Mouse (Mus musculus) brain, embryonic 14.5 days (tissue): ENCODE measurements at regions not wholly inside any gene's neighbourhood (a gene's known extent, or its start where the extent isn't known, plus 50 kb on each side); places are given as distances from the start of the nearest gene placed in this dataset.

Experiments used
- CTCF ChIP-seq: fragments of 200-500 bp; IDR thresholded peaks from 2 replicates; pipeline ENCODE4 v1.5.1; 2012; ENCODE audit warnings: inconsistent platforms, mild to moderate bottlenecking, moderate library complexity, borderline replicate concordance; ENCODE audit not compliant: insufficient read depth, insufficient read length; ENCODE audit errors: extremely low read depth
- POLR2A ChIP-seq: fragments of 200-500 bp; IDR thresholded peaks from 2 replicates; pipeline ENCODE4 v1.6.1; 2012; ENCODE audit warnings: mild to moderate bottlenecking, inconsistent platforms, borderline replicate concordance; ENCODE audit not compliant: poor library complexity, insufficient read depth, insufficient read length, severe bottlenecking; ENCODE audit errors: extremely low read depth

DNA sequence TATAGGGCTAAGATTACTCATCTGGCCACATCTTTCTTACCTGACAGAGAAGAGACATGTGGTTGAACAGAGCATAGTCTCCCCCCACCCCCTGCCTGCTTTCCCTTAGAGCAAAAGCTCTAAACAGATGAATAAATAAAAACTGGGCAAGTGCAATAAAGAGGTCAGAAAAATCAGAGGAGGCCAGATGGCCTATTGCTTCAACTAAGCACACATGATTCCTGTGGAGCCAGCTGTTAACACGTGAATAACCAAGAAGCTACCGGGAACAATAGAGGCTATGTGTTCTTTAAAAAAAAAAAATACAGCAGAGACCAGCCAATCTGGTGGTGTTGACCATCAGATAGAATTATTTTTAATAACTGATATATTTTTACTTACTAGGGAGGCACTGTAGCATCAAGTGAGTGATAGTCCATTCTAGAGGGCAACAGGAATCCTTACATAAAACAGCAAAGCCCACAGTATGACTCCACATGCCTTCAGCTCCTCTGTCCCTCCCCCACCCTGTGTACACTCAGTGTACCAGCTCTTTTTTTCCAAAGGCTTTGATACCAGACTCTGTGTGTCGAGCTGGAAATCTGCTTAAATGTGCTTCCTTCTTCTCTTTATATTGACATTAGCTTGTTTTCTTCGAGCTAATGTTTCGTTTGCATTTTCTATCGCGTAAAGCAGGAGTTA, 272.6 kb downstream of the Plk2 start:
- TF ChIP-seq CTCF (no peak), POLR2A (no peak)
